Mouse (Mus musculus): Measurements from ENCODE around the gene Osbp. TPM values are rescaled to one million over a fixed set of nuclear protein-coding genes. Genes with fewer than 3 reads are reported as not detected.
A peak's percentile ranks its signal among the peaks of the same experiment; 100 is the strongest.

Gene Osbp
- total and polyA plus RNA-seq, 2 experiments from 2014 or later, result 3.1 to 30.3 TPM

GRCm38 (mm10) chr19:11950747-11951146 is 15.0 kb upstream of the Osbp start:
- ATAC-seq (no peak), DNase-seq (no peak)
- Histone ChIP-seq H3K27ac (ENCODE audit: low read depth, low read length) (no peak overlapping the region), H3K4me3 (ENCODE audit: low read depth, low read length) (no peak overlapping the region), H3K9me3 (ENCODE audit: low read length) (no peaks in the 10 kb centered on the region), H3K4me1 (ENCODE audit: insufficient read depth) (no peaks in the 10 kb centered on the region), H3K36me3 (ENCODE audit: insufficient read depth) (peaks cover 2% of the 10 kb centered on the region; the same call in 1 of the 2 replicates), H3K27me3 (ENCODE audit: insufficient read depth, low read length) (no peaks in the 10 kb centered on the region), H3K9ac (no peak overlapping the region), H3K4me2 (ENCODE audit: low read depth) (no peak overlapping the region)
- TF ChIP-seq CTCF (IDR thresholded peaks at IDR 0.05; ENCODE audit: low read depth), result no peak
- WGBS, result 86% methylated on average over 7 of the region's 7 CpGs

GRCm38 (mm10) chr19:11954206-11954605 is 11.5 kb upstream of the Osbp start:
- TF ChIP-seq CTCF (IDR thresholded peaks at IDR 0.05; ENCODE audit: low read depth), result no peak
- WGBS, result 46% methylated on average over 6 of the region's 6 CpGs
- Histone ChIP-seq H3K27ac (ENCODE audit: low read depth, low read length) (no peak overlapping the region), H3K4me2 (ENCODE audit: low read depth) (no peak overlapping the region), H3K9me3 (ENCODE audit: low read length) (no peaks in the 10 kb centered on the region), H3K4me1 (ENCODE audit: insufficient read depth) (no peaks in the 10 kb centered on the region), H3K9ac (no peak overlapping the region), H3K36me3 (ENCODE audit: insufficient read depth) (no peaks in the 10 kb centered on the region), H3K27me3 (ENCODE audit: insufficient read depth, low read length) (no peaks in the 10 kb centered on the region), H3K4me3 (ENCODE audit: low read depth, low read length) (no peak overlapping the region)
- ATAC-seq (no peak), DNase-seq (no peak)

- no peaks in the 10 kb centered on the region for H3K36me3 ChIP-seq (ENCODE audit: insufficient read depth)
- H3K4me3 ChIP-seq (ENCODE audit: low read depth, low read length), result no peak overlapping the region
- no peak overlapping the region for H3K4me2 ChIP-seq (ENCODE audit: low read depth)
- no peak overlapping the region for H3K27ac ChIP-seq (ENCODE audit: low read depth, low read length)
- DNase-seq (no peak), ATAC-seq (no peak)
- H3K4me1 ChIP-seq (ENCODE audit: insufficient read depth), result no peaks in the 10 kb centered on the region
- no peak for TF ChIP-seq CTCF (IDR thresholded peaks at IDR 0.05; ENCODE audit: low read depth)
- H3K9me3 ChIP-seq (ENCODE audit: low read length), result no peaks in the 10 kb centered on the region
- WGBS, result 91% methylated on average over 5 of the region's 5 CpGs
- H3K27me3 ChIP-seq (ENCODE audit: insufficient read depth, low read length), result no peaks in the 10 kb centered on the region
- no peak overlapping the region for H3K9ac ChIP-seq
Observed at GRCm38 (mm10) chr19:11956636-11957035, 9.1 kb upstream of the Osbp start.

GRCm38 (mm10) chr19:11957396-11957795 is 8.3 kb upstream of the Osbp start:
- Histone ChIP-seq H3K4me2 (ENCODE audit: low read depth) (no peak overlapping the region), H3K27ac (ENCODE audit: low read depth, low read length) (no peak overlapping the region), H3K9ac (no peak overlapping the region), H3K36me3 (ENCODE audit: insufficient read depth) (no peaks in the 10 kb centered on the region), H3K4me1 (ENCODE audit: insufficient read depth) (no peaks in the 10 kb centered on the region), H3K4me3 (ENCODE audit: low read depth, low read length) (no peak overlapping the region), H3K27me3 (ENCODE audit: insufficient read depth, low read length) (no peaks in the 10 kb centered on the region), H3K9me3 (ENCODE audit: low read length) (no peaks in the 10 kb centered on the region)
- TF ChIP-seq CTCF (IDR thresholded peaks at IDR 0.05; ENCODE audit: low read depth), result no peak
- DNase-seq, result no peak
- no peak for ATAC-seq
- WGBS, result 91% methylated on average over 5 of the region's 5 CpGs

- no peak overlapping the region for H3K27ac ChIP-seq (ENCODE audit: low read depth, low read length)
- TF ChIP-seq CTCF (IDR thresholded peaks at IDR 0.05; ENCODE audit: low read depth), result no peak
- ATAC-seq (no peak), DNase-seq (no peak)
- no peak overlapping the region for H3K9ac ChIP-seq
- H3K27me3 ChIP-seq (ENCODE audit: insufficient read depth, low read length), result no peaks in the 10 kb centered on the region
- no peaks in the 10 kb centered on the region for H3K9me3 ChIP-seq (ENCODE audit: low read length)
- no peaks in the 10 kb centered on the region for H3K4me1 ChIP-seq (ENCODE audit: insufficient read depth)
- 88% methylated on average over 8 of the region's 8 CpGs for WGBS
- H3K4me2 ChIP-seq (ENCODE audit: low read depth), result no peak overlapping the region
- no peaks in the 10 kb centered on the region for H3K36me3 ChIP-seq (ENCODE audit: insufficient read depth)
- no peak overlapping the region for H3K4me3 ChIP-seq (ENCODE audit: low read depth, low read length)
Observed at GRCm38 (mm10) chr19:11957846-11958245, 7.9 kb upstream of the Osbp start.

- H3K9me3 ChIP-seq (ENCODE audit: low read length), result no peaks in the 10 kb centered on the region
- peaks cover 8% of the 10 kb centered on the region; the same call in 1 of the 2 replicates for H3K4me1 ChIP-seq (ENCODE audit: insufficient read depth)
- ATAC-seq, result no peak
- DNase-seq, result no peak
- peak overlapping the region; percentile 59 for H3K4me2 ChIP-seq (ENCODE audit: low read depth)
- 100% methylated on average over 1 of the region's 1 CpGs for WGBS
- TF ChIP-seq CTCF (IDR thresholded peaks at IDR 0.05; ENCODE audit: low read depth), result peak; percentile 37; the same call in 1 of the 2 replicates
- no peak overlapping the region for H3K9ac ChIP-seq
- H3K27ac ChIP-seq (ENCODE audit: low read depth, low read length), result peak overlapping the region; percentile 82
- H3K27me3 ChIP-seq (ENCODE audit: insufficient read depth, low read length), result no peaks in the 10 kb centered on the region
- H3K4me3 ChIP-seq (ENCODE audit: low read depth, low read length), result peak overlapping the region; percentile 43
- no peaks in the 10 kb centered on the region for H3K36me3 ChIP-seq (ENCODE audit: insufficient read depth)
Observed at GRCm38 (mm10) chr19:11964266-11964665, 1.5 kb upstream of the Osbp start.

GRCm38 (mm10) chr19:11966201-11966636 is 478 bp downstream of the Osbp start:
- Histone ChIP-seq H3K9ac (peak overlapping the region; percentile 79), H3K27me3 (ENCODE audit: insufficient read depth, low read length) (no peaks in the 10 kb centered on the region), H3K27ac (ENCODE audit: low read depth, low read length) (peak overlapping the region; percentile 91), H3K4me1 (ENCODE audit: insufficient read depth) (peaks cover 8% of the 10 kb centered on the region; the same call in 1 of the 2 replicates), H3K4me3 (ENCODE audit: low read depth, low read length) (peak overlapping the region; percentile 99), H3K9me3 (ENCODE audit: low read length) (no peaks in the 10 kb centered on the region), H3K36me3 (ENCODE audit: insufficient read depth) (0 out of 2 replicates have a peak, but pooled peaks cover 7% of the 10 kb centered on the region), H3K4me2 (ENCODE audit: low read depth) (peak overlapping the region; percentile 86)
- WGBS, result 3% methylated on average over 18 of the region's 18 CpGs
- TF ChIP-seq CTCF (IDR thresholded peaks at IDR 0.05; ENCODE audit: low read depth), result no peak
- peak; percentile 47 for DNase-seq
- ATAC-seq, result no peak
